Mouse (Mus musculus) G1E-ER4 (cell line): ENCODE results near the gene Il1rl1. TPM values are rescaled to one million over a fixed set of nuclear protein-coding genes. Genes with fewer than 3 reads are reported as not detected.
A peak's percentile ranks its signal among the peaks of the same experiment; 100 is the strongest.

Source experiments
- GATA1 ChIP-seq: IDR thresholded peaks from one replicate; pipeline ENCODE4 v1.8.0; 2012; ENCODE audit warnings: low read length, inconsistent platforms
- polyA plus RNA-seq: library from polyadenylated mRNA; stranded (reverse); fragments of >175 nt; gene quantifications from 2 replicates; pipeline ENCODE4 v1.2.3, GENCODE M21; 2012

Il1rl1 gene
- polyA plus RNA-seq, 1 experiment: 2.7 TPM

DNA sequence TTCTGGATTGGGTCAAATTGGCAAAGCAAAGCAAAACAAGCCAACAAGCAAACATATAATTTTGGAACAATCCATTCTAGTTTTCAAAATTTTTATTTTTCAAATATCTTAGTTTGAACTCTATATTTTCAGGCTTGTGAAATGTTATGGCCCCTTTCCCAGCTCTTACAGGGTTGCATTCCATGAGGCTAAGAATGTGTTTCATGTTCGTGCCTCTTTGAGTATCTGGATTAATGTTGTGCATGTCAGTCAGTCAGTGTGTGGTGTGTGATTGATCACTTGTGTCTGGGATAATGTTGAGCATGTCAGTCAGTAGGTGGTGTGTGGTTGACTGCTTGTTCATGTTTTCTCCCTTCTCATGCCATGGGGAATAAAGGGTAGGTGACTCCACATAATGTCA lies 1.5 kb upstream of the Il1rl1 start:
- TF ChIP-seq GATA1: no peak

- TF ChIP-seq GATA1: no peak
Measured at GRCm38 (mm10) chr1:40430143-40430834, 919 bp downstream of the Il1rl1 start.

DNA sequence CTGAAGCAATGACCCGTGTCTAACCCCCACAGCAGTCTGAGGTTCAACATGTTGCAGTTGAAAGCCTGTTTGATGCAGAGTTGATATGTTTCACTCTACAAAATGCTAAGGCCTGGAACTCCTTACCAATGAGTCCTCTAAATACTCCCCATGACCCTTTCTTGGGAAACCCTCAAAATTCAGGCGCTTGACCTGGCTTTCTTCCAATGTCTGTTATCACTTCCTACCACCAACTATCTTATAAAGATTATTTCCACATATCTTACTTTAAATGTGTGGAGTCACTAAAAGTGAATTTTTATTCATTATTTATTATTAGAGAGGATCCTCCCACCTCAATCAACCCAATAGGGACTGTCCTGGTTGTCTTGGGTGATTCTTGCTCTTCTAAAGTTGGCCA lies 2.8 kb downstream of the Il1rl1 start:
- no peak for TF ChIP-seq GATA1

DNA sequence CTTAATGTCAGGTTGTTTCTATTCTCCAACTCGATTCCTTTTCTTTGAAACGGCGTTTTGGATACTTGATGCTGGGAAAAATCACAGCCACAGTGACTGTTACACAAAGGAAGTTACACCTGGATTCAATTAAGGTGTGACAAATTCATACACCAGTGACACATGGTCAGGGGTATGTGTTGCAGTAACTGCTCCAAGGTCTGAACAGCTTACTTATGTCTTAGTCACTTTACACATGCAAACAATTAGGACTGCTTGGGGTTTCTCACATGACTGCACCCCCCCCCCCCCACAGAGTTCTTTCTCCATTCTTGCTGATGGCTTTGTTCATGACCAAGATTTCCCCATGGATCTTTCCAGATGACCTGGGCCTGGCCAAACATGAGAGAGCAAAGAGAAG lies 6.6 kb downstream of the Il1rl1 start:
- TF ChIP-seq GATA1: no peak

DNA sequence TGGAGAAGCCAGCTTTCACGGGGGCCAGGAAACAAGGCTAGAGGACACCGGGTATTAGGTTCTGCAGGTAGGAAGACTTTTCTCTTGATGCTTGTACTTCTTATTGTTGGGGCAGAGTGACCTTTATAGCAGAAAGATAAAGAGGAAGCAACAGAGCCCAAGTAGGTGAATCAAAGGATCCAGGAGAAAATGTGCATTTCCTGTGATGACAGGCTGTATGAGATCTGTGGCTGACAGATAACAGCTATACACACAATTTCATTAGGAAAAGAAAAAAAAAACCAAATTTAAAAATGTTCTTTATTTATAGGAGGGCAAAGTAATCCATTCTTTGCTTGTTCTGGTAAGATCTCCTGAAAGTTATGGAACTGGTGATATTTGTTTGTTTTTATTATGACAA lies 8.0 kb downstream of the Il1rl1 start:
- peak; percentile 48 for TF ChIP-seq GATA1

- TF ChIP-seq GATA1: no peak
Measured at GRCm38 (mm10) chr1:40439504-40439903, 10.1 kb downstream of the Il1rl1 start.

DNA sequence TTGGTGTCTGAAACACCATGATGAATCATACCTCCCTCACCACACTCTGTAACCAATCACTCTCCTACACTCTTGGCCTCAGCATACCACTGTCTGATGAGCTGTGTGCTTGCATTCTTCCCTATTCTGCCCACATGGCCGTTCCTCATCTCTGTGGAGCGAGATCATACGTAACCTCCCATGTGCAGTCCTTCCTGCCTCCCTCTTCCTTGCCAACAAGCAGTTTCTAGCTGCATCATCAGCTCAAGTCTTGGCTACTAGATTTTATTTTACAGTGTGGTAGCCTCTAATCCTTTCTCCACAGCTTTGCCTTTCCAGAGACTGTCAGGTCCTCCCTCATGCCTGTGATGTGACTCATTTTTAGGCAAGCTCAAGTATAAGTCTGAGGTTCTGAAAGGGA lies 15.4 kb downstream of the Il1rl1 start:
- TF ChIP-seq GATA1: no peak

DNA sequence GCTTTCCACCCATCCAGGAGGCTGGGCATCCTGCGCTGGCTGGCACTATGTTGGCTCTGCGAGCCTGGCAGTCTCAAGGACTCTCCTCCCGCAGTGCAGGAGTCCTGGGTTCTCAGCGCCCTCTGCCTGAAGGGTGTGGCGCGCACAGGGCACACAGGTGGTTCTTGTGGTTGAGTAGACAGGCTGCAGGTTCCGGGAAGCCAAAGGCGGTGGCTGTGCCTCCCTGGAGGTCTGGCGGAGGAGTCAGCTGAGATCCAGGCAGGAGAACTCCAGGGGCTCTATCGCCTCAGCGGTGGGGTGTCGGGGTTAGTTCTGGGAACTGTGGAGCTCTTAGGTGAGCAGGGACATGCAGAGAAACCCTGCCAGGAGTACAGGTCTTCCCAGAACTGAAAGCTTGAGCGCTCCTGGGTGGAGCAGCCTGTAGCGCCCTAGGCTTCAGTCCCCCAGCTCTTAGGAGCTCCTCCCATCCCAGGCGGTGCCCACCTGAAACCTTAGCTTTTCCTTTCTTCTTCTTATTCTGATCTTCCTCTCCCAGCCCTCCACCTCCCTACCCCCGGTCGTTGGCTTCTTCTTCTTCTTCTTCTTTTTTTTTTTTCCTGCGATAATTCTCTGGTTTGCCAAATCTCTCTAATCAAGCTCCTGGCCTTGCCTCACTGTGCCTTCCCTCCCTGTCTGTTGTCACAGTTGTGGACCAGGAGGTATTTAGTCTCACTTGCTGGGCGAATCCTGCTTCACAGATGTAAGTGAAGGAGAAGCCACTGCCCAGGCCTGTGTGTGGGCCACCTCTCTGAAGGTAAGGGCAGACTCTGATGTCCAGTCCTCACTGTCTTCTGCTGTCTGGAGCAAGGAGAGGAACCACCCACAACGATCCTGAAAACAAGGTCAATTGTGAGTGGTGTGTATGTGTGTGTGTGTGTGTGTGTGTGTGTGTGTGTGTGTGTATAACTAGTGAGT lies 36.4 kb downstream of the Il1rl1 start, which contains the start of gene Il18r1:
TSS of gene Il18r1 (plus strand) at position 76 of the 954 bp plus-strand sequence.
- TF ChIP-seq GATA1: no peak

GRCm38 (mm10) chr1:40467306-40467705 lies 37.9 kb downstream of the Il1rl1 start:
- no peak for TF ChIP-seq GATA1

DNA sequence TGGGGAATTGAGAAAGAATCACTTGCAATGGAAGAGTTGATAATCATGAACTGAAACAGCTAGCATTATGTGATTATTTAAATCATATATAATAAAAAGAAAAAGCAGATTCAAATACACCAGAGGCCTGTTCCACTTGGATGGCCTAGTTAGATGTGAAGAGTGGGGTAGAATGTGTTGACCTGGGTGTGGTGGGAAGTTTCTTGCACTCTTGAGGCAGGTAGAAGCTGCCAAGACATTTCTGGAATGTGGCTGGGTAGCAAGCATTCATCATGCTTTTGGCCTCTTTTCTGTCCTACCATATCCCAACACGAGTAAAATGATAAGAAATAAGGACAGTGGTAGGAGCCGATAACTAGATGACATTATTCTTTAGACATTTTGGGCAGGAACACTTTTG lies 39.4 kb downstream of the Il1rl1 start:
- no peak for TF ChIP-seq GATA1

- no peak for TF ChIP-seq GATA1
Measured at GRCm38 (mm10) chr1:40469900-40470299, 40.5 kb downstream of the Il1rl1 start.

GRCm38 (mm10) chr1:40472401-40472800 lies 43.0 kb downstream of the Il1rl1 start:
- no peak for TF ChIP-seq GATA1

DNA sequence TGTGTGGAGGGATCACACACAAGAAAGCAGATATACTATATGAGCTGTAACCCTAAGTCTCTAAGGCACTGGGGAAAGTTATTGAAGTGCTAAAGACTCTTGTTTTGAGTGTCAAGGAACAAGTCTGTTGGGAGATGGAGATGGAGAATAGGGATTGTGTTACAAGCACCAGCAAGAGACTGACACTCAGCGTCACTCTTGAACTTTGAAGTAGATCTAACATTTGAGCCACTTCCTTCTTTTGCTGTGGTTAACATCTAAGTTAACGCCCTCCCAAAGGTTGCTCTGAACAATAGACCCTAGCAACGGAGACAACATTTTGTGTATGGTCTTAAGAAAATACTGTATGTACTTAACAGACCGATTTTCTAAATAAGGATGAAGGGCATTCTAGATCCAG lies 44.3 kb downstream of the Il1rl1 start:
- no peak for TF ChIP-seq GATA1

DNA sequence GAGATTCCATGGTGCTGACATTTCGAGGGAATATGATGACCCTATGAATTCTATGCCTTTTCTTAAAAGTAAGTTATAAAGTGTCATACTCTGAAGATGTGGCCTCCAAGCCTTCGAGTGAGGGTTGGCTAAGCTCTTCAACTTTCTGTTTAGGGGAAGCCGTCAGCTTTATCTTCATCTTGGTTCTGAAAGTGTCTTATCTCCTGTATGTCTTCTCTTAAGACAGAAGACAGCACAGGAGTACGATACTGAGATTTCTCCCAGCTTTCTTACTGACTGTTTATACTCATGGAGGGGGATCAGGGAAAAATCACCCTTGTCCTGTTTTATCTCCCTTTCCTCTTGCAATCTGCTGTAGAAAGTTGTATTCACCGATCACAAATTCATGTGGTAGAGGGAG lies 45.0 kb downstream of the Il1rl1 start:
- TF ChIP-seq GATA1: no peak

DNA sequence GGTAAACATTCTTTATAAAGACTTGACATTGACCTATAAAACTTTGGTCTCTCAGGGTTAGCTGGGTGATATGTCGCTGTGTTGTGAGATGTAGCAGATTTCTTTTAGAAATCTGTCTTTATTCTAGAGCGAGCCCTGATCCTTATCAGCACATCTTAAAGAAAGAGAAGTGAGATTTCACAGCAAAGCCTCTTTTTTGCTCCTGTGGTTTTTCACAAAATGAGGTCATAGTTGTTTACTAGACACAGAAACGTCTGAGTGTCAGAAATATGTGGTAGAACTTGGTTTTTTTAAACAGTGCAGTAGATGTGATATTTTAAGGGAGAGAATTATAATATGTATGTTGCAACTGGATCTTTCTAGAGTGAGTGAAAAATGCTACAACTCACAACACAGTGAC lies 46.3 kb downstream of the Il1rl1 start:
- no peak for TF ChIP-seq GATA1

DNA sequence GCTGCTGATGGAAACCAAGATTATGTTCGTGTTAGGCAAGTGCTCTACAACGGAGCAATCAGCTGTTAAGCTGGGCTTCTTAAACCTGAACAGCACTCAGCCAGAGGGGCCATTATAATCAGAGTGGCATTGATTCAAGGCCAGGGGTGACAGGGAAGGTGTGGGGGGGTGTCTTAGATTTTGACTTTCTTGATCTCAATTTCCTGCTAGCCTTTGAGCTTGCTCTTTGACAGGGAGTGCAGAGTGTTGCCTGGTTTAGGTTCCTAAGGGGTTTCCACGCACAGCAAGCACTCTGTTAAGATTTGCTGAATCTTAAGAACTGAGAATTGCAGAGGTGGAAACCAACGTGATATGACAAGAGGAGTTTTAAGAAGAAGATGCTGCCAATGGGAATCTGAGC lies 47.4 kb downstream of the Il1rl1 start:
- TF ChIP-seq GATA1: no peak

- no peak for TF ChIP-seq GATA1
Measured at GRCm38 (mm10) chr1:40479505-40479923, 50.1 kb downstream of the Il1rl1 start.

DNA sequence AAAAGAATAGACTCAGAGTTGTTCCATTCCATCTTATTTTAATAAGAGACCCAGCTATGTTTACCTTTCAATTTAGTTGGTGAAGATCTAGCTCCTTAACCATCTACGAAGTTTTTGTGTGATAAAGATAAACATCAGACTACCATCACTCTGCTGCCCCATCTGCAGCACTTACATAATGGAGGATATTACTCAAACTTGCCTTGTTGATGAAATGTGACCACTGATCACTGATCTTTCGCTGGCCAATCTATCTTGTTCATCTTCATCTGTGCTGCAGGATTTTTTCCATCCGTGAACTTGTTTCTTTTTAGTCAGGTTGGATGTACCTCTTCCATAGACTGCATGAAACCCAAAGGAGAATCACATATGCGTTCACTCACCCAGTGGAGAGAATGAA lies 65.2 kb downstream of the Il1rl1 start:
- TF ChIP-seq GATA1: no peak
